Mouse (Mus musculus) layer of hippocampus, postnatal 10 days (tissue): ENCODE measurements around the gene Gucd1. TPM values are rescaled to one million over a fixed set of nuclear protein-coding genes. Genes with fewer than 3 reads are reported as not detected.
"Not testable (repeated sequence)": the region's sequence is repeated elsewhere in the genome, so short reads cannot be mapped to it uniquely, and the experiment has no call there.

ENCODE experiments used
- DNase-seq, 2 experiments: peaks; one replicate each; pipeline ENCODE4 v3.0.0; 2021; ENCODE audit warnings: low spot score in 2 of 2
- long read RNA-seq: library from polyadenylated mRNA; stranded (forward); transcript quantifications from one replicate; pipeline ENCODE4 v2.0.0, GENCODE M21; 2023
- total RNA-seq, 2 experiments: library from RNA; stranded (reverse); gene quantifications; 2 replicates each; pipeline ENCODE4 v1.2.3; 2021

Gucd1 gene
- 10 to 100 TPM; 19.4 to 23.7 TPM for total RNA-seq
- long read RNA-seq, transcript Gucd1-201 (6 exons, 3,500 nt), result major isoform, 11 of 19 reads
- long read RNA-seq, partial matches to known transcripts, result 2 of 19 reads
- long read RNA-seq, other reads (novel, unspliced or antisense), result 5 of 19 reads

DNA sequence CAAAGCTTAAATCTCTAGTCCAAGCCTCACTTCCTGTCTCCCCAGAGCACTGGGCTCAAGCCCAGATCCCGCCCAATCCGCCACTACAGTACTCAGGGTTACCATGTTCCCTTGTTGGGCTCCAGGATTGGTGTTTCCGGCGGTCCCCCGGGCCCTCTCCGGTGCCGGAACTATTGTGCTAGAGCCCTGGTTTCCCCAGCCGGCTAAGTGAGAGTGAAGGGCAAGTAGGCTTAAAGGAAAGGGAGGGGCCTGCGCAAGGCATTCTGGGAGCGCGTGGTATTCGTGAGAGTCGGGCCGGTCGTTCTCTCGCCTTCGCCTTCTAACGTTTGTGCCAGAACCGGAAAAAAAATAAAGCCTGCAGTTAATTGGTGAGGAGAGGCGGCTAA lies at the start of gene Gucd1:
Gucd1 (minus strand) TSS at position 215 of the 386 bp plus-strand sequence.
- DNase-seq, result peak; percentile 99

DNA sequence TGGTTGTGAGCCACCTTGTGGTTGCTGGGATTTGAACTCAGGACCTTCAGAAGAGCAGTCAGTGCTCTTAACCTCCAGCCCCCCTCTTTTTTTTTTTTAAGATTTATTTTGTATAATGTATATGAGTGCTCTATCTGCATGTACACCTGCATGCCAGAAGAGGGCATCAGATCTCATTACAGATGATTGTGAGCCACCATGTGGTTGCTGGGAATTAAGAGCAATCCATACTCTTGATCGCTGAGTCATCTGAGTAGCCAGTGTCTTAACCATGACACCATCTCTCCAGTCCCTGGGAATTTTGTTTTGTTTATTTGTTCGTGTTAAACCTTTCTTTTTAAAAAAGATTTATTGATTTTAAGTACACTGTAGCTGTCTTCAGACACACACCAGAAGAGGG lies 49.0 kb upstream of the Gucd1 start:
- DNase-seq, result not testable (repeated sequence)

DNA sequence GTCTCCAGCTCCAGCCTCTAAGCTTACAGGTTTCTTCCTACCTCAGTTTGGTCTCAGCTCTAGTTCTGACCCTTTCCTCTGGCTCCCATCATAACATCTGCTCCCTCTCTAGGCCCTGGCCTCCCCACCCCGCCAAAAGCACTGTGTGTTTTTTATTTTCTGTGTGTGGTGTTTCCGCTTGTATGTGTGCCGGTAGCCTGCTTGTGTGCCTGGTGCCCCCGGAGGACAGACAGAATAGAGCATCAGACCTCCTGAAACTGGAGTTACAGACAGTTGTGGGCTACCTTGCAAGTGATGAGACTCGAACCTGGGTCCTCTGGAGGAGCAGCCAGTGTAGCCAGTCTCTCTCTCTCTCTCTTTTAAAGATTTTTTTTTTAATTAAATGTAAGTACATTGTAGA lies 48.5 kb upstream of the Gucd1 start:
- DNase-seq, result no peak

DNA sequence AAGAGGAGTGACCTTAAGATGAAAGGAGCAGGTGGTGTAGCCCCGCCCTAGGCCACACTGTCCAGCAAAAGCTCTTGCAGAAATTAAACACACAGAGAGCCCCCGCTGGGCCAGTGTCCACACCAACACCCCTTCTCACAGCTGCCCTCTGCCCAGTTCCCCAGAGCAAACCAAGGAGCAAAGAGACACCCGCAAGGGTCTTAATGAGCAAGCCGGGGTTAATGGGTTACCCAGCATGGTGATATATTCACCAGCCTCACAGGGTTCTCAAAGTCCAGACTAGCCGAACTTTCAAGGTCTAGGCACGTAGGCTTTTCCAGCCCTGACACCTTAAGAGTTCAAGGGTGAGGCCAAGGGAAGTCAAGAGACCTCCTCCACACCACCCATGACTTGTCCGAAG lies 48.1 kb upstream of the Gucd1 start:
- DNase-seq, result no peak

DNA sequence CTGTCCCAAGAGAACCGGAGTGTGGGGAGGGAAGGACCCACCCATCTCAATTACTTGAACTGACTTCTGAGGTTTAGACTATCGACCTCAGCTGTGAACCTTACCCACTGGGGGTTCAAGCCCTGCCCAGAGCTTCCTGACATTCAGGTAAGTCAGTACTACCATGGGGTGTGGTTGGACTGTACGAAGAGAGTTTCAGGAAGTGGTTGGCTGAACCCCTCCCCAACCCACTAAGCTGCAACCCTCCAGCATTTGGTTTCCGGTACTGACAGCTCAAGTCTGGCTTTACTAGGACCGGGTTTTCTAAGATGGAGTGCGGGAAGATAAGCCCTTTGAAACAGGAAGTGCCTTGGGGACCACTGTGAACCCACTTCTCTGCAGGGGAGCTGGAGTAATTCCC lies 47.7 kb upstream of the Gucd1 start:
- no peak for DNase-seq

DNA sequence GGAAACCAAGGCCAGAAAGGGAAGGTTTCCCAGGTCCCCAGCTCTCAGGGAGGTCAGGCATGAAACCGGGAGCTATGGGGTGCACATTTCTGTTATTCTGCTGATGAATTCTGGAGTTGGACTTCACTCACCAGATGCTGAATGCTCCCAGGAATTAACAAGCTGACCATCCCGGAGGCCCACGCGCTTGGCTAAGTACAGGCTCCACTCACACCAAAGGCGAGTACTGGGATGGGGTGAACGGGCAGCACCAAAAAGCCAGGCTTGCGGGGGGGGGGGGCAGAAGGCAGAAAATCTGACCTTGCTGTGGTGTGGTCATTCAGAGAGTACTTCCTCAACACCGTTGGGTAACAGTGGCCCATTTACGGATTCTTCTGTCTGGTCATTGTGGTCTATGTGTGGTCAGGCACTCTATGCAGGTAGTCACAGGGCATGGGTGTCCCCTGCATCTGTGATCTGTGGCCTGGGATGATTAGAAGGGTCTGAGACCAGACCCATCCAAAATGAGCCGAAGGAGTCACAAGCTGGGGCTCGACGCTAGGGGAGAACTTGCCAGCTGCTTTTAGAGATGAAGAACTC lies 47.0 kb upstream of the Gucd1 start:
- DNase-seq, result no peak

DNA sequence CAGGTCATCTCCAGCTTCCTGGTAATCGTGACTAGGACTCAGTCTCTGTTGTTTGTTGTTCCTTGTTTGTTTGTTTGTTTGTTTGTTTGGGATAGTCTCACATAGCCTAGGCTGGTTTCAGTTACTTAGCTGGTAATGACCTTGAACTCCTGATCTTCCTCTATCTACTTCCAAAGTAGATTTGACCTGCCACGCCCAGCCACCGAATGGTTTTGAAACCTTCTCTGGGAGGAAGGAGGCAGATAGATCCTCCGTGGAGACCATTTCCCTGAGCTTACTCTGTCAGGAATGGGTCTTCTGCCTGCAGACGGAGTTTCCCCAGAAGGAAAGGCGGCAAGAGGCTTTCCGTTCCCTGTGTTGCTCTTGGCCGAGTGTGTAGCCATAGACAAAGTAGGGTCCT lies 44.8 kb upstream of the Gucd1 start:
- no peak for DNase-seq

DNA sequence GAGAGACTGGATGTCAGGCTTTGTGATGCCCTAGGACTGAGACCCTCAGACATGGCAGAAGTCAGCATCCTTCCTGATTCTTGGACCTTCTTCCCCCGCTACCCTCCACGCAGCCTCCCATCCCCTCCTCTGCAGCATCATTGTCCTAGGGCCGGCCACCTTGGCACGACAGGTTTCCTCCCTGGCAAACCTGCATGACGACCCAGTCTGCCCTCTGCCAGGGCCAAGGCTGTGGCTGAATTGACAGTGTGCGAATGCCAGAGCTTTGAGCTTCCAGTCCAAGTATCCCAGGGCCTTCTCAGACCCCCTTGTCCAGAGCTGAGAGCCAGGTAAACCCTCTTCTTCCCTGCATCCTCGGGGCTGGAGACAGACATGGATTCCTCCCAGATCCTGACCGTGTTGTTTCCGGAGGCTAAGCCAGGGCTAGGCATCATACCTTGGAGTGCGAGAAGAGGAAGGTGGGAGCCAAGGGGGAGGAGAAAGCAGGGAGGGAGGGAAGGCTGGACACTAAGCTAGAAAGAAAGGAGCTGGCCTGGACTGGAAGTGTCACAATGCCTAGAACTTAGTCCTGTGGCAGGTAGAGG lies 43.4 kb upstream of the Gucd1 start, which contains the start of gene Ggt1:
Ggt1 (plus strand) TSS at position 534 of the 584 bp plus-strand sequence.
- no peak for DNase-seq

DNA sequence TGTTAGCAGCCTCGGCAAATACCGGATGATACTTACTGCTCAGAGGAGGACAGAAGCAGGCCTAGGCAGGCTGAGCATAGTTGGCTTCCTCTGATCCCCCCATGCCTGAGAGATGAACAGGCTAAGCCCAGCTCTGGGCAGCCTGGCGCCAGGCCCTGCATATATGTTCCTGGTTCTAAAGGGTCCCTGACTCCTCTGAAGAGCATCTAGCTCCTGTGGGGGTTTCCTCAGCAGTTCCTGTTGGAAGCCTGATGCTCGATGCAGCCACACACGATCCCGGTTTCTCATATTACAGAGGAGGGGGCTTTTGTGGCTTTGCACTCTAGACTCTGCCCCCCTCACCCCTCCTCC lies 42.8 kb upstream of the Gucd1 start:
- no peak for DNase-seq

DNA sequence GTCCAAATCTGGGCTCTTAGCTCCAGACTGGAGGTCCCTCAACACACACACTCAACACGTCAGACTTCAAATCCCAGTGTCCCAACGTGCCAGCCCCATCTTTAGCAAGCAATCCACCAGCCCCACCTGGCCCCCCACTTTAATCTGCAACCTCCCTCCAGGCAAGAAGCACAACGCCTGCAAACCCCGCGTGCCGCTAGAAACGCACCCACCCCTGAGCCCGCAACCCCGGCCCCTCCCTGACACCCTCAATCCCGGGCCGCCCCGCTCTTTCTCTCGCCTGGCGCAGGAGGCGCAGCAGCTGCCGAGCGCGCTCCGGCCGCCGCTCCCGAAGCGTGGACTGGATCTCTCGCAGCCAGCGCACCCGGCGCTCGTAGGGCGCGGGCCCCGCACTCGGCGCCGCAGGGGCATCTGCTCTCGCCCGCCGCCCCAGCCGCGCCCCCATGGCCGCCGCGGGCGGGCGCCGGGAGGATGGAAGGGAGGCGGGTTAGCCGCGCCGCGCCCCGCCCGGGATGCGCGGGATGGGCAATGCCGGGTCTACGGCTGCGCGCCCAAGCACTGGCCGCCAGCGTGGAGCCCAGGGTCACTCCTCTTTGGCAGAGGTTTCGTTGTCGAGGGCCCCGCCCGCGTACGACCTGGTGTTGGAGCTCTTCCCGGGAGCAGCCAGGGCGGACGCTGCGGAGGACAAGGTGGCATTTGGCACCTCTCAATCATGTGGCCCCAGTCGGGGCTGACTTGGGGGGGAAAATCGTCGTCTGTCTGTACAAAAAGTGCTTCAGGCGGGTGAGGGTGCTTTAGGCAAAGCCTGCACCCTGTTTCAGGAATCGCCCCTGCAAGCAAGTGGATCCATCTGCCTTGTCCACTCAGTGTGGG lies 42.1 kb upstream of the Gucd1 start, which contains the start of gene Lrrc75b:
Lrrc75b (minus strand) TSS at position 655 of the 873 bp plus-strand sequence.
- peak; percentile 55 to 64 for DNase-seq

DNA sequence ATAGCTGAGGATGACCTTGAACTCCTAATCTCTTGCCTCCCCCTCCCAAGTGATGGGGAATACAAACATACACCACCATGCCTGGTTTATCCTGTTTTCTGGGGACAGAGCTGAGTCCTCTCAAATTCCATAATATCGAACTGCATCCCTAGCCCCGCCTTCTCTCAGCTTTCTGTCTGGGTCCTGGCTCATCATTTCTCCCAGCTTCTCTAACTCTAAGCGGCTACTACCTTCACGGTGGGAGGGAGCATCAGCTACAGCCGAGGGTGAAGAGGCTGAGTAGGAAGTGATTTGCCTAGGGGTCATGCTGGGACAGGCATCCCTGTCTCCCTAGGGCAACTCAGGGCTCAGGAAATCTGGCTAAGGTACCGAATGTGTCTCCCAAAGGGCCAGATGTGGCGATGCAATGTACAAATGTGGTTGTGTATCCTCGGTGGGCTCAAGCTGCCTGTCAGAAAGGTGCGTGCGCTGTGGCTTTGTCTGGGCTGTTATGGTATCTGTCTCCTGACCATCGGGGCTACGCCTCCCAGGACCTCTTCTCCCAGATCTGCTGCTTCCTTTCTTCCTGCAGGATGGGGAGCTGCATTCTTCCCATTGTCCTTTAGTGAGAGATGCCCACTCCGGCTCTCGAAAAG lies 41.4 kb upstream of the Gucd1 start:
- DNase-seq, result peak in 1 of 2 experiments; percentile 36

DNA sequence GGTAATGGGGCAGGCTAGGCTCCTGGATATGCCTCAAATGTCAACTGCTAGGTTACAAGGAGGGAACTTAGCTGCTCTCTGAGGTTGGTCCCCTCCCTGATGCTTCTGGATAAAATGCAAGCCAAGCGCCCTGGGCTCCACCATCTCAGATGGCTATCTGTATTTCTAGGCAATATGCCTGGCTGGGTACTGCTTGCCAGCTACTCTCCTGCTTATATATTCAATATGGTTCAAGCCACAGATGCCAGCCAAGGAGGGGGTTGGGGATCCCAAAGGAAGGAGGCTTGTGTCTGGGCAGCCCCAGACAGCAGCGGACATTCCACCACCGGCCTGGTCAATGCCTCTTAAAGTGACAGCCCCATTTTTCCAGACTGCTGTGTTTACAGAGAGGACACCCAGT lies 40.7 kb upstream of the Gucd1 start:
- DNase-seq, result peak; percentile 36 to 51

DNA sequence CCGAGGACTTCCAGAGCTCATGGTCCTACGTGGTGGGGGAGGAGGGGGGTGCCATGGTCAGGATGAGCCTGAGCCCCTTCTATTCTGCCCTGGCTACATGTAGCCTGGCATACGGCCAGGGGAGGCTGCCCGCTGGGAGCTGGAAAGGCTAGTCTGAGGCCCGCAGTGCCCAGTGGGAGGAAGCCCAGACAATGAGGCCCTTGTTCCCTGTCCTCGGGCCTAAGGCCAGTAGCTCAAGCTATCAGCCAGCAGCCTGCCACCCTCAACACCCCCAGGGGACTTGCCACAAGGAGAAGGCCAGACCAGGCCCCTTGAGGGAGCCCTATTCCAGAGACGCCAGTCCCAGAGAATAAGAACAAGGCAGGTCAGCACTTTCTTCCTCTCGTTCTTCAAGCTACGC lies 38.3 kb upstream of the Gucd1 start:
- DNase-seq, result peak; percentile 79 to 82

DNA sequence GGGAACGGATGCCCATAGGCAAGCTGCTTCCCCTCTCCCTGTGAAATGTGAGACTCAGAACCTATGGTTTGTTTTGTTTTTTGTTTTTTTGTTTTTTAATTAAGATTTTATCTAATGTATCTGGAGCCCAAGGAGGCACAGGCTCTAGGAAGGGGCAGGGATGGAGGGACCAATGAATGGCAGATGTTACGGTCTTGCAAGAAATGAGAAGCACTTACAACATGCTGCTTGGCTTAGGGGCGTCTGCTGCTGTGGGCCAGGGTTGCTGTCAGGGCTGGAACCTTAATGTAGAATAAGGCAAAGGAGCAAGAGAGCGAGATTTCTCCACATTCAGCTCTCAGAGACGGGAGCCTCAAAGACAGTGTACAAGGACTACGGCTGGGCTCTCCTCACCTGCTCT lies 37.8 kb upstream of the Gucd1 start:
- no peak for DNase-seq

DNA sequence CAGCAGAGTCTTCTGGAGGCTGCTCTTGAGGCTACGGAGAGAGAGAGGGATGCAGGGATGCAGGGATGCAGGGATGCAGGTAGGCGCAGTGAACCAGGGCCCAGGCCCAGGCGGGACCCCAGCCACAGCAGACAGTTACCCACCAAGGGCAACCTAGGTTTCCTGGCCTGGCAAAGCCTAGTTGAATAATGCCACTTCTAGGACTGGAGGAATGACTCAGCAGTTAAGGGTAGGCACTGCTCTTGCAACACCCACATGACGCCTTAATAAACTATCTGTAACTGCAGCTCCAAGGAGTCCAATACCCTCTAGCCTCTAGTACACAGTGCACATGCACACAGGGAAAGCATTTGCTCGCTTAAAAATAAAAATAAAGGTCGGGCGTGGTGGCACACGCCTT lies 36.3 kb upstream of the Gucd1 start:
- no peak for DNase-seq

DNA sequence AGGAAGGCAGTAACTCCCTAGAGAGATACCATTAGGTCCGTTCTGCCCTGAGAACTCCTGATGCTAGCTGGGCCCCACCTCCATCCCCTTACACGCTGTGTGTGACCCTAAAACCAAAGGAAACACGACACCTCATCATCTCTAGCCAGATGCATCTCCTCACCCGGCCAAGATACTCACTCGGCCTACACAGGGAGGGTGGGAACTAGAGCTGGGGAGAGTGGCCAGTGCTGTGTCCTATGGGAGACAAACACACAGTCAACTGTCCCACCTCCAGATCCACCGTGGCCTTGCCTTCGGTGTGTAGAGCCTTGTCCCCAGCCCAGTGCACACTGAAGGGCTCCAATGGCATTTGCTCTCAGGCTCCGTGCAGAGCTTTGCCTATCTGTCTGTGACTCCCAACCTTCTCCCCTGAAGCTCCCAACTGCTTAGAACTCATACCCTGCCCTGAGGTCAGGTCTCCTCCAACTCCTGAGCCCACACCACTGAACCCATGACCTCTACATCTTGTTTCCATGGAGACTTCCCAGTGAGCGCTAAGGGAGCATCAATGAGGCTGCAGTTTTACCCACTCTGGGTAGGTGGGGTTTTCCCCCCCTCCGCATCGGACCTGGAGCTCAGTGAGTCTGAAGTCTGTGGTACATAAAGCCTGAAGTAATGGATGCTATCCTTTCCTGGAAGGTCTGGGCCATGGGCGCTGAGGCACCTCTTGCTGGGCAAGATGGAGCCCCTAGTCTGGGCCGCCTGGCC lies 35.1 kb upstream of the Gucd1 start:
- DNase-seq, result no peak

DNA sequence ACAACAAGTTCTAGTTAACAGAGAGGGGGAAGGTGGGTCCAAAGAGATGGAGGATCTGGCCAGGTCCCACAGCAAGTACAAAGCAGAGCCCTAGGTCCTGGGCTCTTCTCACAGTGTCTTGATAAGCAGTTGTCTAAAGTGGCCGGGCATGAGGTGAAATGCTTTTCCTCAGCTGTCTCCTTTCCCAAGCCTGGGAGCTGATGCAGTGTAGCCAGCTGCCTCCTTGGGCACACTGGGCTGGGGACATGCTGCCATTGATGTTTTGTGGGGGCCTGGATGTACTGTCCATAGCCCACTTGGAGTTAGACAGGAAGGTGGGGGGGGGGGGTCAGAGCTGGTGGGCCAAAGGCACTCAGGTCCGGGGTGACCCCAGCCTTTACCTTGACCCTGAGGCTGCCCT lies 34.3 kb upstream of the Gucd1 start:
- no peak for DNase-seq

DNA sequence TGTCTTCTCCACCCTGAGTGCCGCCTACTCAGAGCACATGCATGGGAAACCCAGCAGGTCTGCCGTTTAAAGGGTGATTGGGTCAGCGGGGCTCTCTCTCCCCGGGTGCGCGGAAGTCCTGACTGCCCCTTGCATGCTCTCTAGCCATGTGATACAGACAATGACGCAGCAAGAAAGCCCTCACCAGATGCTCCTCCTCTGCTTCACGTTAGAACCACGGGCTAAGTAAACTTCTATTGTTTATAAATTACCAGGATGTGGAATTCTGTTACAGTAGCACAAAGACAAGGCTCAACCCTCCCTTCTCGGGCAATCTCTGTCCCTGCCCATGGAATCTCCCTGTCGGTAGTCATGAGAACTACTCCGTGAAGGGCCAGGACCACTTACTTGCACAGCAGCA lies 33.4 kb upstream of the Gucd1 start:
- no peak for DNase-seq

DNA sequence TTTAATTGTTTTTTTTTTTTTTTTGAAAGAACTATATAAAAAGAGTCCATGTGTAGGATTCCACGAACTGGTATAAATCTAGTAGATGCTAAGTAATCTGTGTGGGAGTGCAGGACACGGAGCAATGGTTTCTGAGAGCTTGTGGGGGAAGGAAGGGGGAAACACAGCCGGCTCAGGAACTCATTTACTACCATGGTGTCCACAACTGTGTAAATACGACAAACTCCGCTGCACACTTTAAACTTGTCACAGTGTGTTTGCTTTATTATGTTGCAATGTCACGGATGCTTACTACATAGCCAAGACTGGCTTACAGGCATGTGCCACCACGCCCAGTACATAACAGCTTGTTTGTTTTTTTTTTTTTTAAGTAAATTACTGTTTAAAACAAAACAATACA lies 32.1 kb upstream of the Gucd1 start:
- DNase-seq, result no peak

DNA sequence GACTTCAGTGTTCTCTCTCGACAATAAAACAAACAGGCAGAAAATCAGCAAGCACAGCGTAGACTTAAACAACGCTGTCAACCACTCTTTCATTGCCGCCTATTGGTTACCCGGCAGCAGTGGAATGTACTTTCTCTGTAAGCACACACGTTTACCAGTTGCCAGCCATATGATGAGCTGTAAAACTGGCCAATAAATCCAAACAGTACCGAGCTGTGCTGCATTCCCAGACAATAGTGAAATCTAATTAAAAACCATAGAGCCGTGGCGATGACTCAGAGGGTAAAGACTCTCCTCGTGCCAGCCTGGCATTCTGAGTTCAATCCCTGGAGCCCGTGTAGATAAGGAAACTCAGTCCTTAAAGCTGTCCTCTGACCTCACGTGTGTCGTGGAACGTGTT lies 30.7 kb upstream of the Gucd1 start:
- no peak for DNase-seq

DNA sequence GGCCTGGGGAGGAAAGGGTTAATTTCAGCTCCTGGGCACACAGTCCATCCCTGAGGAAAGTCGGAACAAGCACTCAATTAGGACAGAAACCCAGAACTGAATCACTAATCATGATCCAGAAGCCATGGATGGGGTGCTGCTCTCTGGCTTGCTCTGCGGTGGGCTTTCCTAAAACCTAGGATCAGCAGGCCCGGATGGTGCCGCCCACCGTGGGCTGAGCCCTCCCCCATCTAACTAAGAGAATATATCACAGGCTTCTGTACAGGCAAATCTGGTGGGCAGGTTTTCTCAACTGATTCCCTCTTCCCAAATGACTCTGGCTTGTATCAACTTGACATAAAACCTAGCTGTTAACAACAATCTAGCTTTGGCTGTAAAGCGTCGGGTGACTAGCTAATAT lies 30.1 kb upstream of the Gucd1 start:
- DNase-seq, result no peak
